Mouse (Mus musculus) hindbrain, embryonic 10.5 days (tissue): ENCODE results near the gene Rln3. TPM values are rescaled to one million over a fixed set of nuclear protein-coding genes. Genes with fewer than 3 reads are reported as not detected.

ENCODE experiments used
- DNase-seq: peaks from one replicate; pipeline ENCODE4 v3.0.0-alpha.2; 2017; ENCODE audit warnings: low spot score
- H3K27ac ChIP-seq: fragments of 300-500 bp; sonication (generic); 2 replicates; pipeline ENCODE4 v1.5.1; 2016; ENCODE audit warnings: mild to moderate bottlenecking, moderate library complexity
- H3K27me3 ChIP-seq: fragments of 300-500 bp; sonication (generic); 2 replicates; pipeline ENCODE4 v1.6.1; 2016; ENCODE audit warnings: mild to moderate bottlenecking; ENCODE audit not compliant: poor library complexity, insufficient read depth, severe bottlenecking
- H3K36me3 ChIP-seq: fragments of 300-500 bp; sonication (generic); 2 replicates; pipeline ENCODE4 v1.6.1; 2016; ENCODE audit warnings: mild to moderate bottlenecking, moderate library complexity
- H3K4me1 ChIP-seq: fragments of 300-500 bp; sonication (generic); replicated peaks from 2 replicates; pipeline ENCODE4 v1.6.1; 2016; ENCODE audit warnings: mild to moderate bottlenecking
- H3K4me3 ChIP-seq: fragments of 300-500 bp; sonication (generic); 2 replicates; pipeline ENCODE4 v1.5.1; 2016; ENCODE audit warnings: mild to moderate bottlenecking, moderate library complexity
- H3K9me3 ChIP-seq: fragments of 300-500 bp; sonication (generic); 2 replicates; pipeline ENCODE4 v1.6.1; 2016; ENCODE audit warnings: mild to moderate bottlenecking, moderate library complexity
- WGBS: fragments of 180-500 bp; shearing (Covaris S2); methylation state at CpG from one replicate; pipeline ENCODE4 v1.1.7; 2016; 5-methylcytosine and 5-hydroxymethylcytosine counted together
- polyA plus RNA-seq: library from polyadenylated mRNA; unstranded; fragments of >200 nt; fragmentation: Nextera tagmentation; extraction: Ambion mirVana; gene quantifications from 2 replicates; pipeline ENCODE4 v1.2.1, GENCODE M21; 2016

The Rln3 gene
- polyA plus RNA-seq, 1 experiment from 2014 or later: 0.69 TPM

GRCm38 (mm10) chr8:84059226-84059625 is 14.4 kb upstream of the Rln3 start:
- 90% methylated on average over 2 of the region's 2 CpGs for WGBS
- H3K36me3 ChIP-seq: no peaks in the 10 kb centered on the region
- no peak for DNase-seq
- H3K4me1 ChIP-seq: no peaks in the 10 kb centered on the region
- no peaks in the 10 kb centered on the region for H3K9me3 ChIP-seq
- H3K27ac ChIP-seq: no peak overlapping the region
- no peak overlapping the region for H3K4me3 ChIP-seq
- H3K27me3 ChIP-seq: no peaks in the 10 kb centered on the region

GRCm38 (mm10) chr8:84057827-84058226 is 13.0 kb upstream of the Rln3 start:
- H3K4me3 ChIP-seq: no peak overlapping the region
- H3K27me3 ChIP-seq: no peaks in the 10 kb centered on the region
- WGBS: 93% methylated on average over 1 of the region's 1 CpGs
- no peaks in the 10 kb centered on the region for H3K9me3 ChIP-seq
- no peak for DNase-seq
- no peaks in the 10 kb centered on the region for H3K4me1 ChIP-seq
- H3K27ac ChIP-seq: no peak overlapping the region
- H3K36me3 ChIP-seq: no peaks in the 10 kb centered on the region

DNA sequence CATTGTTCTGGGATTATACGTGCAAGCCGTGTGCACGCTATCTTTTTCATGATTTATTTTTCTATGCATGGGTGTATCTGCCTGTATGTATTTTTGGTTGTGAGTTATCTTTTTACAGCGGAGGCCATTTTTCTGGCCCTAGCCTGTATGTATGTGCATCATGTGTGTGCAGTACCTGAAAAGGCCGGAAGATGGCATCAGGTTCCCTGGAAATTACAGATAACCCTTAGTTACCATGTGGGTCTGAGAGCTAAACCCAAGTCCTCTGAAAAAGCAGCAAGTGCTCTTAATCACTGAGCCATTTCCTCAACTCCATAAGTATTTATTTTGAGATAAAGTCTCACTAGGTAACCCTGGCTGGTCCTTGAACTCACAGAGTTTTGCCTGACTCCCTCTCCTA is 8.4 kb upstream of the Rln3 start:
- H3K9me3 ChIP-seq: no peaks in the 10 kb centered on the region
- H3K4me1 ChIP-seq: peaks cover 11% of the 10 kb centered on the region
- H3K27ac ChIP-seq: no peak overlapping the region
- H3K4me3 ChIP-seq: no peak overlapping the region
- DNase-seq: no peak
- H3K27me3 ChIP-seq: 0 out of 2 replicates have a peak, but pooled peaks cover under 1% of the 10 kb centered on the region
- WGBS: 96% methylated on average over 5 of the region's 5 CpGs
- no peaks in the 10 kb centered on the region for H3K36me3 ChIP-seq

DNA sequence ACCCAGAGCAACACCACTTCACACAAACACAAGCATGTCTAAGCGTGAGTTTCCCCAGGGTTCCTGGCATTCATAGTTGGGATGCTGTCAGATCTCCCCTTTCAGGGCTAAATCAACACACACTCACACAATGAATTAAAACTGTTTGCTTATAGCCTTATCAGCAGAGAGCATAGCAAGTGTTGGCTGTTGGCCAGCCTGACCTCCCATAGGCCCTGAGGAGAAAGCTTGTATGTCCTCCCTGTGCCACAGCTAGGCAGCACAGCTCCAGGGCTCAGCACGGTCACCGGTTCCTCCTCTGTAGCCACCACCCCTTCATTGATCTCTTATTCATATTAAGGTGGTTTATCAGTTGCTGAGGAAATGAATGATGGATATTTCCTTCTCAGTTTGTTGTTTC is 7.9 kb upstream of the Rln3 start:
- H3K4me3 ChIP-seq: no peak overlapping the region
- peaks cover 11% of the 10 kb centered on the region for H3K4me1 ChIP-seq
- no peak overlapping the region for H3K27ac ChIP-seq
- DNase-seq: no peak
- H3K36me3 ChIP-seq: no peaks in the 10 kb centered on the region
- 0 out of 2 replicates have a peak, but pooled peaks cover 5% of the 10 kb centered on the region for H3K27me3 ChIP-seq
- 85% methylated on average over 3 of the region's 3 CpGs for WGBS
- H3K9me3 ChIP-seq: no peaks in the 10 kb centered on the region

DNA sequence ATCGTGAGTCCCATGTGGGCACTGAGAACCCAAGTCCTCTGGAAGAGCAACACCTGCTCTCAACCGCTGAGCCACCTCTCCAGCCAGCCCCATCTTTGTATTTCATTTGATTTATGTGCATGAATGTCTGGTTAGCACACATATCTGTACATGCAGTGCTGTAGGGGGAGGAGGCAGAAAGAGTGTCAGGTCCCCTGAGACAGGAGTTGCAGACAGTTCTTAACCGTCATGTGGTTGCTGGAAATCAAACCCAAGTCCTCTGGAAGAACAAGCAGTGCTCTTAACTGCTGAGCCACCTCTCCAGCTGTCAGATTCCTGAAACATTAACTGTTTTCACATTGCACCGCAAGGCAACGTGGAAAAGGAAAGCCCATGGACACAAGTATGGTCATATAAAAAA is 3.4 kb upstream of the Rln3 start:
- Histone ChIP-seq H3K27me3 (peaks cover 43% of the 10 kb centered on the region), H3K27ac (no peak overlapping the region), H3K4me1 (peaks cover 22% of the 10 kb centered on the region), H3K36me3 (no peaks in the 10 kb centered on the region), H3K9me3 (no peaks in the 10 kb centered on the region), H3K4me3 (no peak overlapping the region)
- WGBS: 80% methylated on average over 5 of the region's 5 CpGs
- no peak for DNase-seq

- peaks cover 35% of the 10 kb centered on the region for H3K4me1 ChIP-seq
- peaks cover 60% of the 10 kb centered on the region for H3K27me3 ChIP-seq
- no peaks in the 10 kb centered on the region for H3K9me3 ChIP-seq
- DNase-seq: no peak
- H3K27ac ChIP-seq: no peak overlapping the region
- no peak overlapping the region for H3K4me3 ChIP-seq
- H3K36me3 ChIP-seq: no peaks in the 10 kb centered on the region
- WGBS: 79% methylated on average over 3 of the region's 3 CpGs
Observed at GRCm38 (mm10) chr8:84046505-84046904, 1.7 kb upstream of the Rln3 start.

DNA sequence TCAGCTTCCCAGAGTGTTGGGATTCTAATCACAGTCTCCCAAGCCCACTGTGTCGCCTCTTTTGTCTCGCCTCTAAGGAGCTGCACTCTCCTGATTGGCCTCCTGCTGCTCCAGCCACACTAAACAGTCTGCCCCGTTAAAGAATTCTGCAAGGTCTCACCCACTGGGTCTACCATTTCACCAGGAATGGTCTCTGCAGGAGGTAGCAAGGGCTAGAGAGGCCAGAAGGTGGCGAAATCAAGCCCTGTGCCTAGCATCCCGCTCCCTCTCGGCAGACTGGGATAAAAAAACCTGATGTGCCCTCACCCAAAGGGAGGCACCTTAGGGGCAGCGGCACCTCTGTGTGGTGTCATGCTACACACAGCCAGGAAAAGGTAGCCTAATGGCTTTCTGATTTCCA is 697 bp downstream of the Rln3 start:
- H3K4me3 ChIP-seq: peak overlapping the region; percentile 27
- H3K27ac ChIP-seq: no peak overlapping the region
- peaks cover 27% of the 10 kb centered on the region for H3K4me1 ChIP-seq
- H3K27me3 ChIP-seq: peaks cover 84% of the 10 kb centered on the region
- H3K9me3 ChIP-seq: no peaks in the 10 kb centered on the region
- DNase-seq: no peak
- no peaks in the 10 kb centered on the region for H3K36me3 ChIP-seq
- 2% methylated on average over 7 of the region's 7 CpGs for WGBS

DNA sequence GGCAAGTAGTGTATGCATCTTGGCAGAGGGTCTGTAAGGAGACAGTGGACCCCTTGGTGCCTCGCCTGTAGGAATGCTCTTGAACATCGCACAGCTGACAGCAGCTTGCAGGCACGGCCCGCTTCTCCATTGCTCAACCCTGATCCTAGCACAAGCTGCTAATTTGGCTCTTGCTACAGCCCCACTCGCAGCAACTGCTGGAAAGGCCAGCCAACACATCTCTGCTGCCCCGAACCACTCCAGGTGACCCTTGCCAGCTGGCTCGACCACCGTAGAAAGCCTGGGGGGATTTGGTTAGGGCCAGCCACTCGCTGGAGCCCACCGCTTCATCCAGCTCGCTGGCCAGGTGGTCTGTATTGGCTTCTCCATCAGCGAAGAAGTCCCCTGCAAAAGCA is 1.9 kb downstream of the Rln3 start:
- Histone ChIP-seq H3K27me3 (peaks cover 90% of the 10 kb centered on the region), H3K27ac (no peak overlapping the region), H3K4me1 (peaks cover 28% of the 10 kb centered on the region), H3K4me3 (peak overlapping the region; percentile 50; the same call in 1 of the 2 replicates), H3K36me3 (no peaks in the 10 kb centered on the region), H3K9me3 (no peaks in the 10 kb centered on the region)
- 41% methylated on average over 12 of the region's 12 CpGs for WGBS
- DNase-seq: no peak

DNA sequence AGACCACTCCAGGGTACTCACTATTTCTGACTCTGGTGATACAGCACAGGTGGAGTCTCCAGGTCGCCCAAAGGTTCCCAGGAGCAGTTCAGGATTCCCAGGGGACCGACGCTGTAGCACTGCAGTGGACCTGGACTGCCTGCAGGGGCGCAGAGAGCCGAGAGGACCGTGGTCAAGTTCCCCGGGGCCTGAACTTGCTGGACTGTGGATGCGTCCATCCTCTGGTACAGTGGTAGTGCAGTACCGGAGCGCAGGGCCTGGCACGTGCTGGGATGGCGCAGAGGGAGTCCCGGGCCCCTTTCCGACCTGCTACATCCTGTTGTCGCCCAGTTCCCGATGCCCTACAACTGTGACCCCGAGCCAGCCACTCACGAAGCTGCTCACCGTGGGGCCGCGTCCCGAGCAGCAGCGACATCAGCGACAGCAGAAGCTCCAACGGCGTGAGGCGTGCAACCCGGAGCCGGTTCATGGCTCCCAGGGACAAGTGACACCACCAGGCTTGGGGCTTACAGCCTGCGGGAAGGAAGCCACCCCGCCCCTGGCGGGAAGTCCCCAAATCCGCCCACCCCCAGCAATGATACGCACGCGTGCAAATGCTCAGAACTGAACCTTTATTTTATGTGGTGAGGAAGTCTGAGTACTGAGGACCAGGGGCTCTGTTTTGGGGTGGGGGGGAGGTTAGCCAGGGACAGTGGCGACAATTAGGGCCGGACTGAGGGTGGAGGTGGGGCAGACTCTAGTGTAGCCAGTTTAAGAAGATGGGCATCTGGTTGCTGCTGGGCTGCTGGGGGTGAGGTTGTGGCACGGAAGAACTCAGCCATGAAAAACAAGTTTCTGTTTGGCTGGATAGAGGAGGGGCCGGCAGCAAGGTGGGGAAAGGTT is 2.5 kb downstream of the Rln3 start, which contains the start of gene Il27ra:
TSS of gene Il27ra (minus strand) at position 524 of the 882 bp plus-strand sequence.
- Histone ChIP-seq H3K36me3 (no peaks in the 10 kb centered on the region), H3K9me3 (no peaks in the 10 kb centered on the region), H3K27ac (peak within 1 kb of the TSS; percentile 26; the same call in 1 of the 2 replicates), H3K4me3 (peak within 1 kb of the TSS; percentile 50), H3K4me1 (peaks cover 28% of the 10 kb centered on the region), H3K27me3 (peaks cover 93% of the 10 kb centered on the region)
- DNase-seq: peak; percentile 74
- 4% methylated on average over 40 of the region's 40 CpGs for WGBS

DNA sequence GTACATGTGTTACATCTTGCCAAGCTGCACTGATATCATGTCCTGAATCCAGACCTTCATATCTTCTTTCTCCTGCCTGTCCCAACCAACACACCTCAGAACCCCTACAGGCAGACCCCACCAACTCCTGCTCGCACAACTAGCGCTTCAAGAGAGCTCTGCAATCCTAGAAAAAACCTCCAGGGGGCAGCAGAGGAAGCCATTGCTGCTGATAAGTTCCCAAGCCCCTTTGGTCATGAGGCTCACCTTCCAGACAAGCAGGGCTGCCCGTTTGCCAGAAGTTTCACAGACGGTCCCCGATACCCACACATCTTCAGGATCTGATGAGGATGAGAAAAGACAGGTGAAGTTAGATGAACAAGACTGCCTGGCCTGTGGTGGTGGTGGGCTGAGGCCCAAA is 5.8 kb downstream of the Rln3 start:
- H3K4me3 ChIP-seq: no peak overlapping the region

DNA sequence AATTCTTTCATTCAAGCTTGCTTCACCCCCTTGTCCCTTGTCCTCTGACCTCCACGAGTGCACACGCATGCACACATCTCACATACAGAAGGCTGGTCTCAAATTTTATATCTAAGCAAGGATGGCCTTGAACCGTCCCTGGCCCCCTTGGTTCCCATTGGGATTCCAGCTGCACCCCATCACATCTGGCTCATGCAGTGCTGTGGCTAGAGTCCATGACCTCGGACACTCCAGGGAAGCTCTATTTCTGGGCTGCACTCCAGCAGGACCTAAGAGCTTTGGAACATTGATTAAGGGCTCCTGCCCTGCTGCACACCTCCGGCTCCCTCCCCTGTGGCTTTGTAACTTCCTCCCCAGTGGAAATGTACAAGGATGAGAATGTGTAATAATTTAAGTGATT is 6.8 kb downstream of the Rln3 start:
- H3K4me1 ChIP-seq: peaks cover 16% of the 10 kb centered on the region
- H3K27me3 ChIP-seq: peaks cover 77% of the 10 kb centered on the region
- no peaks in the 10 kb centered on the region for H3K9me3 ChIP-seq
- H3K4me3 ChIP-seq: no peak overlapping the region
- no peak for DNase-seq
- no peak overlapping the region for H3K27ac ChIP-seq
- 83% methylated on average over 5 of the region's 5 CpGs for WGBS
- H3K36me3 ChIP-seq: no peaks in the 10 kb centered on the region

More for the DNA sequence above, 5.8 kb downstream of the Rln3 start:
- H3K27me3 ChIP-seq: peaks cover 78% of the 10 kb centered on the region
- H3K36me3 ChIP-seq: no peaks in the 10 kb centered on the region
- WGBS: 15% methylated on average over 5 of the region's 5 CpGs
- peak; percentile 84 for DNase-seq
- H3K9me3 ChIP-seq: no peaks in the 10 kb centered on the region
- H3K4me1 ChIP-seq: peaks cover 19% of the 10 kb centered on the region
- no peak overlapping the region for H3K27ac ChIP-seq

DNA sequence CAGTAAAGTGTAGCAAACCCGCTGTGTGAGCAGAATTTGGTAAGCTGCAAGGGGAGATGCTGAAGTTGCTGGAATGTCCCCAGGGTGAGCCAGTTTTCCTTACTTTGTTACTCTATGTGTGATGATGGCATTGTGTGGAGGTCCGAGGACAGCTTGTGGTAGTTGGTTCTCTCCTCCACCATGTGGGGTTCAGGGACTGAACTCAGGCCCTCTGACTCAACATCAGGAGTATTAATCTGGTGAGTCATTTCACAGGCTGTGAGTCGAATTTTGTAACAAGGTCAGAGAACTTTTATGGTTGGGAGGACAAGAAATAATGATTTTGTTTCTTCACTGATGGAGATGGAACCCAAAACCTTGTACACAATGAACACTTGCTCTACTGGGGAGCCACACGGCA is 12.0 kb downstream of the Rln3 start:
- no peak overlapping the region for H3K4me3 ChIP-seq
- no peak for DNase-seq
- H3K9me3 ChIP-seq: no peaks in the 10 kb centered on the region
- WGBS: 81% methylated on average over 4 of the region's 4 CpGs
- peaks cover 42% of the 10 kb centered on the region for H3K27me3 ChIP-seq
- no peaks in the 10 kb centered on the region for H3K36me3 ChIP-seq
- H3K27ac ChIP-seq: no peak overlapping the region
- H3K4me1 ChIP-seq: 0 out of 2 replicates have a peak, but pooled peaks cover 6% of the 10 kb centered on the region

GRCm38 (mm10) chr8:84029272-84029671 is 15.5 kb downstream of the Rln3 start:
- no peak overlapping the region for H3K27ac ChIP-seq
- no peak for DNase-seq
- H3K9me3 ChIP-seq: no peaks in the 10 kb centered on the region
- peaks cover 29% of the 10 kb centered on the region for H3K4me1 ChIP-seq
- no peaks in the 10 kb centered on the region for H3K36me3 ChIP-seq
- H3K27me3 ChIP-seq: peaks cover 59% of the 10 kb centered on the region
- no peak overlapping the region for H3K4me3 ChIP-seq
- 89% methylated on average over 5 of the region's 5 CpGs for WGBS
